Mouse (Mus musculus): Measurements from ENCODE around the gene Zic2. TPM values are rescaled to one million over a fixed set of nuclear protein-coding genes. Genes with fewer than 3 reads are reported as not detected.
"Not testable (repeated sequence)": the region's sequence is repeated elsewhere in the genome, so short reads cannot be mapped to it uniquely, and the experiment has no call there.

The Zic2 gene
- total RNA-seq, 2 experiments from 2014 or later = not detected

DNA sequence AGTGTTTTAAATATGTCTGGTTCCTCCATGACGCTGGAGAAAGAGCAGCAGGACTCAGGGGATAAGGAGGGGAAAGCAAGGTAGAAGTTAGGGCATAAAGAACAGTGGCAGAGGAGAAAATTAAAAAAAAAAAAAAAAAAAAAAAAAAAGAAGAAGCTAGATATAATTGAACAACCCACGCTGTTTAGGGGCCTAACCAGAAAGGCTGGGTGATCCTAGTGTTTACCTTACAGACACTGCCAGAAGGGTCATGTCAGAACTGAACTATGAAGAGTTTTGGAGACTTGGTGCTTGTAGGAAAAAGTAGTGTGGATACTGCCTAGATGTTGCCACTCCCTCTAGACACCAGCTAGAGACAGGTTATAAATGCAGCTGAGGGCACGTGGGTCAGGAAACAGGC is 13.7 kb upstream of the Zic2 start:
- DNase-seq = no peak
- intact Hi-C loops (cut with DNase I) = no loop called here

DNA sequence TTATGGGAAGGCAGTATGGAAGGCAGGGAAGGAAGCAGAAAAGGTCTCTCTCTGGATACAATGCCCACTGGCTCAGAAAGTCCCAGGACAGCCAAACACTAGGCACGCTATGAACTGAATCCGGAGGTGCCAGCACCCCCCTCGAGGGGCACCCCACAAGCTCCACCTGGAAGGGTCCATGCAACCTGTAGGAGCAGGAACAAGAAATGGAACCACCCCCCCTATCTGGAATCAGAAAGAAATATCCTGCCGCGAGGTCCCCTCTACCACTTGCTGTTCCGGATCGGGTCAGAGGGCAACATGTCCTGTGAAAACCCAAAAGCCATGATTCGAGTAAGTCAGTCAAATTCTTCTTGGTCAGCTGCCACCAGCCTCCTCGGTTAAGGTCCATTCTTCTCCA is 13.3 kb upstream of the Zic2 start:
- intact Hi-C loops (cut with DNase I) = no loop called here
- no peak for DNase-seq

DNA sequence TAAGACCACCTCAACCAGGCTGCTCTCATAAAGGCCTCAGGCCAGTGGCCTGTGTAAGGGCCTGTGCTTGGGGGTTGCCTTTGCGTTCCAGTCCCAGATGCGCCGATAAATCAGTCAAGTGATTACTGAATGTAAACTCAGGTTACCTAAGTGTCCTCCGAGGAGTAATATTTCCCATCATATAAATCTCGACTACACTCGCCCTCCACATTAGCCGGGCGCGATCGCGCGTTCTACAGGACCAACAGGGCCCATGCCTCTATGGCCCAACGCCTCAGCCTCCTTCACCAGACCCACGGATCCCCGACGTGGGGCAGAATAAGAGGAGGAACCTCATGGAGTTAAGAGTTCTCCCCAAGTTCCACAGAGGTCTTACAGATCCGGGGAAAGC is 12.6 kb upstream of the Zic2 start:
- no peak for DNase-seq
- intact Hi-C loops (cut with DNase I) = no loop called here

DNA sequence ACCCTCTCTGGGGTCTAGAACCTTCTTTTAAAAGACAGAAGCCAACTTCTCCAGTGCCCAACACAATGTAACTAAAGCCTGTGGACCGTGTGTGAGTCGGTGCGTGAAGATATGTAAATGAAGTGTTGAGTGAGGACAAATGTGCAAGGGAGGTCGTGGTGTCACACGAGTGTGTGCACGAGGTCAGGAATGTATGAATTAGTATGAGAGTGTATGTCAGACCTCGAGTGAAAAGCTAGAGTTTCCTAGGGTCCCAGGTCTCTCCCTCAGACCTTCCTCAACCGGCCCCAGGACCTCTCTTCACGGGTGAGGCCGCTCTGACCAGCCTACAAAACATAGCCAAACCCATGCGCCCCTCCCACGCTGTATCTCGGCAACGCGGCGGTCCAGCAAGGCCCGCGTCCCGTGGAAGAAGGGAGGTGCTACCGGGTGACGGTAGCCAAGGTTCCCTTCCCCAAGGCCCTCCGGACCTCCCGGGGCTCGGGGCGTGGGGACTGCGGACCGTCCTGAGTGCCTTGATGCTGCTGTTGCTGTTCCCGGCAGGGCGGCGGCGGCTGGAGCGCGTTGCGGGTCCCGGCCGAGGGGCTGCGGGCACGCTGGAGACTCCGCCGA is 12.0 kb upstream of the Zic2 start:
- intact Hi-C loops (cut with DNase I) = no loop called here
- DNase-seq = no peak

DNA sequence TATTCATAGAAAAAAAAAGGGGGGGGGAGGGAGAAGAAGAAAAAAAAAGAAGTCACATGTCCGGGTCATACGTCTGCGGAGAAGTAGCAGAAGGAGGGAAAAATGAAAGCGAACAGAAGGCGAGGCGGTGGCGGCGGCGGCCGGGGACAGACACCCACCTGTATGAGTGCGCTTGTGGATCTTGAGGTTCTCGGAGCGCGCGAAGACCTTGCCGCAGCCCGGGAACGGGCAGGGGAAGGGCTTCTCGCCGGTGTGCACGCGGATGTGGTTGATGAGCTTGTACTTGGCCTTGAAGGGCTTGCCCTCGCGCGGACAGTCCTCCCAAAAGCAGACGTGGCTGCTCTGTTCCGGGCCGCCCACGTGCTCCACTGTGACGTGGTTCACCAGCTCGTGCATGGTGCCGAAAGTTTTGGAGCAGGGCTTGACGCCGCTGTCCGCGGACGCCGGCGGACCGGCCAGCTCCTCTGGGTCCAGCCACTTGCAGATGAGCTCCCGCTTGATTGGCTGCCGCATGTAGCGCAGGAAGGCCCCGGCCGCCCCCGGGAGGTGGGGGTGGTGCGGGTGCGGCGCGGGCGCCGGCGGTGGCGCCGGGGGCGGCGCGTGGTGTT is 11.4 kb upstream of the Zic2 start:
- intact Hi-C loops (cut with DNase I) = not testable (repeated sequence)

DNA sequence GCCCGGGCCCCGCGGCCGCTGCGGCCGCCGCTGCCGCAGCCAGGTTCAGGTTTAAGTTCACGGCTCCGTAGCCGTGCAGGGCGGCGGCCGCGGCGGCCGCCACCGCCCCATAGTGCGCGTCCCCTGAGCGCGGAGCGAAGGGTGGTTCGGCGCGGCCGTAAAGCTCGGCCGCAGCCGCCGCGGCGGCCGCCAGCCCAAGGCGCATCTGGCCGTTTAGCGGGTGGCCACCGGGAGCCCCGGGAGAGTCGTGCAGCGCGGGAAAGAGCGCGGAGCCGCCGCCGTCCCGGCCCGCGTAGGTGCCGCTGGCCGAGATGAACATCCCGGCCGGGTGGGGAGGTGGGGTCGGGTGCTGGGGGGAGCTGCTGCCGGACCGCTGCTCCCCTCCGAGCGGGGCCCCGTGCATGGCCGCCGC is 10.9 kb upstream of the Zic2 start:
- no peak for DNase-seq
- intact Hi-C loops (cut with DNase I) = no loop called here

More for the DNA sequence above, 11.4 kb upstream of the Zic2 start:
- DNase-seq = not testable (repeated sequence)

DNA sequence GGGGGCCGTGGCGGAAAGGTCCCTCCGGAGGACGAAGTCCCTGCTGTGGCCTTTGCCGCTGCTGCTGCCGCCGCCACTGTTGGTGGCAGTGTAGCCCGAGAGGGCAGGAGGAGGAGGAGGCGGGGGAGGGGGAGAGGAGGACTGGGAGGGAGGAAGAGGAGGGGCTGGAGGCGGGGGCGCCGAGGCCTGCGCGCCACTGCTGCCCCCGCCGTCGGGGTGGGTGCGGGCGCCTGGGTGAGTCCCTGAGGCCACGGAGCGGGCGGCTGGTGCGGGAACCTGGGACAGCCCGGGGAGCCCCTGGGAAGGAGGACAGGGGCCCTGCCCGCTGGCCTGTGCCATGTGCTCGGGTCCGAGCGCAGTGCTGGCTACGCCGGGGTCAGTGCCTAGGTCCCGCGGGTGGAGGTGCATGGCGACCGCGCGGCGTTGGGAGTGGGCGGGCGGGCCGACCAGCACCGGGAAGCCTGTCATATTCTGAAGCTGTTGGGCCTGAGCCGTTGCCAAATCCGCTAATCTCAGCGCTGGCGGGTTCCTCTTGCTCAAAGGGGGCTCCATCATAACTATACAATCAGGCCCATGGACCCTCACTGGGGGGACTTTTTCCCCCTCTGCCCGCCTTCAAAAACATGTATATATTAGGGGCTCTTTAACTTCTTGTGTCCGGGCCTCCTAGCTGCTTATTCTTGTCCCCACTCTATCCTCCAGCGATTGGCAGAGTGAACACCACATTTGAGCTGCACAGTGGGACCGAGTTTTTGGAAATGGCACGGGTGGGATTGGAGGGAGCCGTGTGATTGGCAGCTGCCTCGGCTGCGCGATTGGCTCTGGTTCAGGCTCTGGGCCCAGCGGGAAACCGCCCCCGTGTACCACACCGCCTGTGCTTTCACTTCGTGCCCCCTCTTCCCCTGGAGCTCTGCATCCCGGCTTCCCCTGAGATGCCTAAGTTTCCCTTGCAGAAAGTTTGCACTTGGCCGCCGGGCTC is 10.2 kb upstream of the Zic2 start, which contains the start of gene Zic5:
Gene Zic5 (minus strand): TSS at position 915 of the 979 bp plus-strand sequence.
- intact Hi-C loops (cut with DNase I) = no loop called here
- DNase-seq = no peak

DNA sequence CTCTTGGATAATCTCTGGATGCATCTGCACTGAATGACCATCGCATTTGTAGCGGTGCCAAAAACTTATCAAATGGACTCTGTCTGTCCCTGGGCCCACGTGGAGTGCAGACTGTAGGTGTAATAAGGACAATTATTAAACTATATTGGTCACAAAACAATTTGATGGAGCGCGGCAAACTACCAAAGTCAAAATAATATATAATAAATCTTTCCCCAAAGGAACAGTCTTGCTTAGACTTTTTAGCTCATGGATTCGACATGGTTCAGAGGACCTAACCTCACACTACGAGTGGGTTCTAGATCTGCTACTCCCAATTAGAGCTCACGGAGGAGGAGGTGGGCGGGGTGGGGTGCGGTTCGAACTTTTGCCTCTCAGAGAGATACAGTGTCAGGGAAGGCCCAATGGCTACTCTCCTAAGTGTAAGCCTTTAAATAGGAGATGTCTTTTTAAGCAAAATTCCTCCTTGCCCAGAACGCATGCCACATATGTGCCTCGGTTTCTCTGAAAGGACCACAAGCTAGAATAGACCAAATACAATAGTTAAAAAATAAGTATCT is 9.2 kb upstream of the Zic2 start:
- DNase-seq = no peak
- intact Hi-C loops (cut with DNase I) = no loop called here

DNA sequence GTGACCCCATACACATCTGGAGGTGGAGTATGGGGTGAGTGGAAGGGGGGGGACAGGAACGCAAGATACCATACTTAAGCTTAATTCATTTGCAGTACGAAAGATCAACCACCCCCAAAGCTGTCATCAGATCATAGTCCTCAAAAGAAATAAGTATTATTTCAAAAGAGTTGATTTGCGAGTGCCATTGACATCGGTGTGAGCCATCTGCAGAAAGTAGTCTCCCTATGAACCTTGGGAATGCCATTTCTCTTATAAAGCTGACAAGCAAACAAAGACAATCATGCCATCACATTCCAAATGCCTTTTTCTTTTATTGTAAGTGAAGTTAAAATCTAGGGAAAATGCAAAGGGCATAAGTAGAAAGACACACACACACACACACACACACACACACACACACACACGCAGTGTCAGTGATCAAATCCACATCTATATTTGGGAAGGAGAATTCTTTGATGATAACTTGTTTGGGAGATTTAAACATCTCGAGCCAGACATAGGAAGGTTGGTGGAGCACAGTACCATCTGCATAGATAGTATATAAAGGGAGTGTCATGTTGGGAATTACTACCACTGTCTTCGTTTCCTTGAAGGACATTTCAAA is 8.4 kb upstream of the Zic2 start:
- no peak for DNase-seq
- intact Hi-C loops (cut with DNase I) = no loop called here

DNA sequence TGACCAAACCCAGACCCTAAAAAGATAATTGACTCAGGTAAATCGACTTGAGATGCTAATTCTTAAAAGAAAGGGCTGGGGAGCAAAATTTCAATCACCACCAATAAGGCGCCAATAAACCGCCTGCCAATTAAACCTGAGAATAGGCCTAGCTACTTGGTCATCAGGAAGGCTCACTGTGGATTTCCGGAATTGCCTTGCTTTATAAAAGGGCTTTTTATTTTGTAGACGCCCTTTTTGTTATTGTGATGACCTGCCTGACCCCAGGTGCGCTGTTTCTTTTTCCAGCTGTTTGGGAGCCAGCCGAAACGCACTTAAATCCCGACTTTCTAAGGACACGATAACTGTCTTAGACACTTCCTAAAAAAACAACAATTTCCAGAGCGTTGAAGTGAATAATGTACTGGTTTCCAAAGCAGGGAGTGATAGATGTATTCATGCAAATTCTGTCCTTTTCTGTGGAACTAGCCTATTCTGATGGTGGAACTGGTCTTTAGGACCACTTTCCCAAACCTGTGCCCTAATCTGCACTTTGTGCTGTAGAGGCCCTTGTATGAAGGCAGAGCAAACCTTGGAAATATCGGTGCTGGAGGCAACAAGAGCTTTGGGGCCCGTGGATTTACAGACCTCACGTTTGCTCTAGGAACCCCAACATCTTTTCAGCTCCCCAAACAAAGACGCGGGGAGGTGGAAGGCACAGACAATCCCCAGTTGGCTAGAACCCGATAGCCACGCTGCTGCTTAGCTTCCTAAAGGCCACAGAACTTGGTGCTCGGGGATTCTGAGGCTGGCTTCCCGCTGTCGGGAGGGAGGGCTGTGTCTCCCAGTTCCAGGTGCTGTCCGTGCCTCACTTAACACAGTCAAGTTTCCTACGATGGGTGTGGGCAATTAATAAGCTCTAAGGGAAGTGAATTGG is 7.1 kb upstream of the Zic2 start:
- intact Hi-C loops (cut with DNase I) = no loop called here
- DNase-seq = no peak

DNA sequence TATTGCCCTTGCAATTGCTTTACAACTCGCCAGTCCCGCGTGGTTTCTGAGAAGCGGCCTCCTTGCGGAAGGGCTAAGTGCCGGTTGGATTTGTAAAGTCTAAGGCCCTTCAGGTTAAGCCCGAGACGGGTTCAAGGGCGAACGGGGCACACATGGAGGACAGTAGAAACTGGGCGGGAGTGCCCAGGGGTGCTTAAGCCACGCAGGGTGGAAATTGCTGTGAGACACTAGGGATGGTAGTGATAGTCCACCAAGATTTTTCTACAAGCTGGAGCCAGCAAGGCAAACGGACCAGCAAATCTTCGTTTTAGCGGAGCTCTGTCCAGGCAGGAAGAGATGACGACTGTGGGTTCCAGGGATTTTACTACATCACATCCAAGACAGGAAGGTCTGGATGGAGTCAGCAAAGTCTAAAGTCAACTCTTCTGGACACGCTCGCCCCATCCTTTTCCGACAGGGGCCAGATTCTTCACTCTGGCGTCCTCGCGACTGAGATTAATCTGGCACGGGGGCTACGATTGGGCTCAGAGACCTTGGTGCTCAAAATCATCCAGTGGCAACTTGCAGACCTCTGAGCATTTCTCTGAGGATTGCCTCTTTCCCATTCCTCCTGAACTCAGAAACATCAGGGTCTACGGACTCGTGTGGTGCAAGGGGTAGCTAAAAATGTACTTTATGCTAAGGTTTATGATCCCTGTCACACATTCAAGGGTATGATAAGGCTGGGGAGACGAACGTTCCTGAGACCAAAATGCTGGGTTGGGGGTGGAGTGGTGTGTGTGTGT is 6.1 kb upstream of the Zic2 start:
- no peak for DNase-seq
- intact Hi-C loops (cut with DNase I) = no loop called here

DNA sequence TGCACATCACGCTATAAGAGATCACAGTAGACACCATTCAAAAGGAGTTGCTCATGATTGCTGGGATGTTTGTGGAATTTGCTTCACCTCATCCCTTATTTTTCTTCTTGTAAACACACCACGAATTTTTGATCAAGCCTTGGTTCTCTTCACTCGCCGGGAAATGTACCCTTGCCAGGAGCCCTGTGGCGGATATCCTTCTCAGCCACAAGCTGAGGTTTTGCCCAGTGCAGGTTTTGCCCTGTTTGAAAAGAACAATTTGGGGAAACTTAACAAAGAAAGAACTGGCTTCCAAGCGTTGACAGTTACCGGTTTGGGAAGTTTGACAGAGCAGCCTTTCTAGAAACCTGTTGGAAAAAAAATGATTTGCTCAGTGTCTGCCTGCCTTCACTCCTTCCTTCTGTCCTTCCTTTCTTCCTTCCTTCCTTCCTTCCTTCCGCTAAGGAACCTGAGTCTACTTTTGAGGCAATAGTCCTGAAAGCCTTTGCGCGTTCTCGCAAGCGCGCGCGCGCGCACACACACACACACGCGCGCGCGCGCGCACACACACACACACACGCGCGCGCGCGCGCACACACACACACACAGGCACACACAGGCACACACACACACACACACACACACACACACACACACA is 3.7 kb upstream of the Zic2 start:
- no peak for DNase-seq
- intact Hi-C loops (cut with DNase I) = loop anchor here (10.0 kb wide), 2 partner anchors 407 to 513 kb away; partner anchors contain the start of gene Tmtc4

DNA sequence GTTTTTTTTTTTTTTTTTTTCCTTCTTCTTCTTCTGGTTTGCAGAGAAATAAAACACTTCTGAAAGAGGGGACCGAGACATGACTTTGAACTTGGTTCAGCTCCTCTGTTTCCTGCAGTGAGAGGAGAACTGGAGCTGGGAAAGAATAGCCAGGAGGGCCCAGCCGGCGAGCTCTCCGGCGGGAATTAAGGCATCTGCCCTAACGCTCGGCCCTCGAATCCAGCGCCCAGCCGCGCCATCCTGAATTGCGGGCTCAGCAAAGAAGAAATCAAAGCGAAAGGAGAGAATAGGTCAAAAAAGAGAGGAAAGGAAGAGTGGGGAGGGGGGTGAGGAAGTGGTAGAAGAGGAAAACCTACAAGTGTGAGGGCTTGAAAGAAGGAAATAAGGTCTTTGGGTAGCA is 3.1 kb upstream of the Zic2 start:
- intact Hi-C loops (cut with DNase I) = loop anchor here (10.0 kb wide), 2 partner anchors 407 to 513 kb away; partner anchors contain the start of gene Tmtc4
- DNase-seq = no peak

DNA sequence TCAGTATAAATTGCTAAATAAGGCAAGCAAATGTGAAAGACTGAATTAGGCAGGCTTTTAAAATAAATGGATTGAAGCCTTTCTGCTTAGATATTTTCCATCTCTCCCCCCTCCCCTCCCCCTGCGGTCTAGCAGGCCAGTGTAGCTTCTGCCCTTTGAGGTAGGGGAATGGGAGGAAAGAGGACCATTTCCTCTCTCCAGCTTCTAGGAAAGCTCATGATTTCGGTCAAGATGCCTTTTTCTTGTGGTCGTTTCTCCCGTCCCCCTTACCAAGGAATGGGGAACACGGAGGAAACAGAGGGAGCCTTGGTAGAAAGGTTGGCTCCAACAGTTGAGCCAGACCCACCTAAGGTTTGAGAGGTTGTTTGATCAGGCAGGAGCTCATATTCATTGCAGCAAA is 2.6 kb upstream of the Zic2 start:
- intact Hi-C loops (cut with DNase I) = loop anchor here (10.0 kb wide), 2 partner anchors 408 to 512 kb away; partner anchors contain the start of gene Tmtc4
- DNase-seq = no peak

DNA sequence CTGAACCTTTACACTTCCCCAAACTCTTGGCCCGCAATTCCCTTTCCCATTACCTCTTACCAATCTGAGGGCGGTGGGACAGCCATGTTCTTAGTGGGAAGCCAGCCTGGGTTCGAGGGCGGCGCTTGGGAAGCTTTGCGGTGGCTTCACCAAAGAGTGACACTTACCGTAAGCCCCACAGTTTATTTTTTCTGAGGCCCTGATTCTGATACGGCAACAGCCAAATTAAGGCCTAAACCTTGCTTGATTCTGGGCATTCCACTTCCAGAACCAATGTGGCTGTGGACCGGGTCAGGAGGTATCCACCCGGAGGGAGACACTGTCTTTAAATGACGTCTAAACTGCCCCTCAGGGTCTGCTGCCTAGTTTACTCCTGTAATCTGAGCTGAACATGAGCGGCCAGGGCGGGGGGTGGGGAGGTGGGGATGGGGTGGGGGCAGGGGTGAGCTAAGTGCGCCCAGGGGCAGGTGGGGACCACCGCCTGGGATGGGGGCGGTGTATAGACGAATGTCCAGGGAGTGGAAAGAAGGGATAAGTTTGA is 2.0 kb upstream of the Zic2 start:
- intact Hi-C loops (cut with DNase I) = loop anchor here (10.0 kb wide), 2 partner anchors 408 to 512 kb away; partner anchors contain the start of gene Tmtc4

DNA sequence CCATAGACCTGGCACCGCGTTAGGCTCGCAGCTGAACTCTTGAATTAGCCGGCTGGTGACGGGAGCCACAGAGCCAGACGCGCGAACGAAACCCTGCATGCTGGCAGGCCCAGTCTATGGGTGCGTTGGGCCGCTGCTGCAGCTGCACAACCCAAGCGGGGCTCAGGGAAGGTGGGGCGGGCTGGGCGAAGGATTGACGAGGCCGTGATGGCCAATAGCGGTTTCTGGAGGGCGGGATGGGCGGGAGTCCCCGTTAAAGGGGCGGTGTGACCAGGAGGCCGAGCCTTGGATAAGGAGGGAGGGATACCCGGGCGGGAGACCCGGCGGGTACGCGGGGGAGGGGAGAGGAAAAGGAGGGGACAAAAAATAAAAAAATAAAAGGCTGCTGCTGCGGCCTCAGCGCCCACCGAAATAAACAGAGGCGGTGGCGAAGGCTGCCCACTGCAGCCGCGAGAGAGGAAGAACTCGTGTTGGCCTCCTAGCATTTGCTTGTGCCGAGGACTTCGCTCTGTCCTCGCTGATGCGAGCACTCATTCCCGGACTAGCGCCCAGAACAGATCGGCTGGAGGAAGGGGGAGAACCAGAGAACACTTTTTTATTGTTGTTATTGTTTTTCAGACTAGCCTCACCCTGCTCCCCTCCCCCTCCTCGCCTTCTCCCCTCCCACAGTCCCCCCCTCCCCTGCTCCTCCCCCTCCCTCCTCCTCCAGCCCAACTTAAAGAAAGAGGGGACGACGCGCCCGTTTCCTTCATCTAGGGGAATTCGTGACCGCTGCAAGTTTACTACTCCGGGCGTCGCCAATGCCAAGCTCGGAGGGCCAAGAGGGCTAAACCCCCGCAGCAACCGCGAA is 969 bp upstream of the Zic2 start:
- DNase-seq = no peak
- intact Hi-C loops (cut with DNase I) = loop anchor here (2.0 to 10.0 kb wide), 3 partner anchors 15 to 511 kb away; partner anchors contain the start of gene Tmtc4

More for the DNA sequence above, 2.0 kb upstream of the Zic2 start:
- no peak for DNase-seq
